Mouse (Mus musculus) adrenal gland, postnatal 25 days (tissue): ENCODE measurements at regions not wholly inside any gene's neighbourhood (a gene's known extent, or its start where the extent isn't known, plus 50 kb on each side); places are given as distances from the start of the nearest gene placed in this dataset.

ENCODE experiments used
- DNase-seq: peaks from one replicate; pipeline ENCODE4 v3.0.0; 2021; ENCODE audit warnings: mixed read lengths

DNA sequence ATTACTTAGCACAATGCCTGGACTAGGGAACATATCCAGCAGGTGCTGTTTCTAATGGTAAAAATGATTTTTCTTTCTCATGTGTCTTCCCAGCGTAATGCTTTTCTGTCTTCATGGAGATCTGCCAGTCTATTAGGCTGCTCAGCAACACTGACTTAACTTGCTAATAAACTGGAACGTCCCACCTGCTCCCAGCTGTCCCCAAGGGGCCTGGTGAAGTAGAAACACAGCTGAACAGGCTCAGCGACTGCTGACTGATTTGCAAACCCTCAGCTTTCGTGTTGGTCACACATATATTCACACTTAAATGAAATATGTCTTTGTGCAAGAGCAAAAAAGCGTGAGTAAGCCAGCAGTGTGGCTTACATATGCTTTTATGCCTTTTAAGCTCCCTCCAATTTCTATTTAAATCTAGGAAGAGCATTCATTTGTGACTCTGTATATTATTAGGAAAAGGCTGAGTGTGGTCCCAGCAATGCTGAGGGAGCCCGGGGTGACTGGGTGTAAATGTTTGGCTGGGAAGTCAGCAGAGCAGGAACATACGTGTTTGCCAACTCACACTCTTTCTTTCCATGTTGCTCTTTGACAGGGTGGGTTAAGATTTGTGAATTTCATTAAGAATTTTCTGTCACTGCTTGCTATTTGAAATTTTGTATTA, 146.7 kb upstream of the Rgmb start:
- no peak for DNase-seq

DNA sequence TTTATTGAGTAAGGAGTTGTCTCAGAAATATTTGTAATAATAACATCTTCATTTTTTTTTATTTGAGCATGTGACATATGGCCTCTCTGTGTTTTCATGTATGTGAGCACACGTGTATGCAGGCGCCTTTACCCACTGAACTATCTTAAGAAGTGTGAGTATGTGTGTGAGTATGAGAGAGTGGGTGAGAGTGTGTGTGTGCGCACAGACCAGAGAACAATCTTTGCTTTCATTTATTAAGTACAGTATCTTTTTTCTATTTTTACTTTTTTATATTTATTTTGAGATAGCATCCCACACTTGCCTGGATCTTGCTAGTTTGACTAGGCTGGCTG, 140.5 kb upstream of the Rgmb start:
- DNase-seq, result no peak

DNA sequence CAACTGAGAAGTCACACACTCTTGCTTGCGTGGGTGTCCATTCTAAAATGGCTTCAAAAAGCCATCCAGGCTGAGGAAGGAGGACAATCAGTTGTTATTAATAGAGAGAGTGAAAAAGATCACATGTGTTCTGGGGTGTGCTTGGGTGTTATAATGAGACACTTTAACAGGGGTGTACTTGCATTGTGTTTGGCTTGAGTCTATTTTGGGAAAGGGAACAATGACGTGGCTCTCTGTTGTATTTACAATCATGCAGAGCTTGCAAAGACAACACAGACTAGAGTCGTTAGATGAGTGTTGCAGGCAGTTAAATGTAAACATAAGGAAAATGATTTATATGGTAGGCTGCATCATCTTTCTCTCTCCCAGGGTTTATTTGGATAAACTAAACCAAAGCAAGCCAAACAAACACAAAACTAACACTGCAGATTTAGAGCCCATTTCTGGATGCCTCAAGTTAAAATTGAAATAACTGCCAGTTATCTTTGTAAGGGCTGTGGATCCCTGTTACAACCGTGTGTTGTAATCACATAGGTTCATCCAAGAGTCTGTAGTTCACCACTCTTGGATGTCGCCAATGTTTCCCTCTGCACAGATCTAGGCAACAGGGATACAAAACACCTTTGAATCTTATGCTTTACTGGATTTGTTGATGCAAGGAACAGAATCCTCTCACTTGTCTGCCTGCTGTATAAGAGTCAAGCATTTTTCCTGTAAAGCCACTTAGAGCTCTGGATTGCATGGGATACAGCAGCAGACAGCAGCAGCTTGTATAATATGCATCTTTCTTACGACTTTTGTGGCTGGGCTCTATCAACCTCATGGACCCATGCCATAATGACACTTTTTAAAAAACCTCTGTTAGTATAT, 139.9 kb upstream of the Rgmb start:
- no peak for DNase-seq

DNA sequence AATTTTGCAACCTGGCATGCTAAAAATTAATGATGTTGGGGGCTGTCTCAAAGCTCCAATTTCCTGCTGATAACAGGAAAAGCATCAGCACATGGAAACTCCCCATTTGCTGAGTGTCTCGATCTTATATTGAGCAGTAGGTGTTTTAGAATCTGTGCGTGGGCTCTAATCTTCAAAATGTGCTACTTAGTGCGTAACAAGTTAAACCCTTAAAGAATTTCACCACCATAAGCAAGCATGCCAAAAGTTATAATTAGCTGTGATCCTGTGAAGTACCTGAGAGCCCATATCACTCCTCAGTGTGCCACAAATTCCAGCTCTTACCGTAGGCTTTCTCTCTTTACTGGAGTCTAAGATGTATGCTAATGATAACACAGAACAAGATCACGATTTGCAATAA, 137.5 kb upstream of the Rgmb start:
- no peak for DNase-seq

DNA sequence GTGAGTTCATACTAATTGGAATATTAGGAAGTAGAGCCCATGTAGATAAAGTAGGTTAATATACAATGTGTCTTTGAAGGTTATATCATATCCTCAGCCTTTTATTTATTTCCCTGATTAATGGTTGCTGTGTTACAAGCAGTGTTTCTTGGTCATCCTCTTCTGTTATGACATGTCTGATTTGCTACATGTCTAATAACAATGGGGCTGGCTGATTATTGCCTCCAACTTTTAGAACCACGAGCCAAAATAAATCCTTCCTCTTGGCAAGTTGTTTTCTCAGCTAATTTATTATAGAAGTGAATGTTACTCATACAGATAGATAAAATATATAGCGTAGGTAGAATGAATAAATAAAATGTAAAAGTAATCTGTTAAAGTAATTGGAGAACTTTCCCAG, 124.8 kb upstream of the Rgmb start:
- no peak for DNase-seq

DNA sequence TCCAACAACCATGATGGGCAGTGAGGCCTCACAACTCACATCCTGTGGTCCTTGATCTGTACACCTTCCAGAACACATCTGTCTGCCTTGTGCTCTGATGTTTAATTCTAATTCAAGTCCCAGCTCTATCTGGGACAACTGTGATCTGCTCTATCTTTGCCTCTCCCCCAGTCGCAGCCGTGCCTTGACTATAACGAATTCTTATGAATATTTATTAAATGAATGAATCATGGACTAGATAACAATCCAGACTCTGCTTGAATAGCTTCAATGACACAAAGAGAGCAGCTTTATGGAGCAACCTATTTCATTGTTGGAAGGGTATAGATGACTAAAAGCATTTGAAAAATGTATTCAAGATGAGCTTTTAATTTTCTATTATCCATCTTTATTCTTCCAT, 120.8 kb upstream of the Rgmb start:
- DNase-seq, result no peak

DNA sequence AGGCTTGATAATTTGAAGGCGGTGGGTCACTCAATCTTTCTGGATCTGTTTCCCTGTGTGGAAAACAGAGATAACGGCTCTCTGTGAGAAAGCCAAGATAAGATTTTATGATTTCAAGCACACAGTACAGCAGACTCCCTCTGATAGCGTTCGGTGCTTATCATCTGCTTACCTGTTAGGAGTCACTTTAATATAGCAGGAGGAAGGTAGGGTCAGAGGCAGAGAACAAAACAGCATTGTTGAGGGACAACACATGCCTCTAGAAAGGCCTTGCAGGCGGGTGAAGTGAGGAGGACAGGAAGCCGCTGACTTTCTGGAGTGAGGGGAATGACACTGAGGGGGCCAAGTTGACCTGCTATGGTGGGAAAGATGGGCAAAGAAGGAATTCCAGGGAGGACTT, 118.9 kb upstream of the Rgmb start:
- no peak for DNase-seq

DNA sequence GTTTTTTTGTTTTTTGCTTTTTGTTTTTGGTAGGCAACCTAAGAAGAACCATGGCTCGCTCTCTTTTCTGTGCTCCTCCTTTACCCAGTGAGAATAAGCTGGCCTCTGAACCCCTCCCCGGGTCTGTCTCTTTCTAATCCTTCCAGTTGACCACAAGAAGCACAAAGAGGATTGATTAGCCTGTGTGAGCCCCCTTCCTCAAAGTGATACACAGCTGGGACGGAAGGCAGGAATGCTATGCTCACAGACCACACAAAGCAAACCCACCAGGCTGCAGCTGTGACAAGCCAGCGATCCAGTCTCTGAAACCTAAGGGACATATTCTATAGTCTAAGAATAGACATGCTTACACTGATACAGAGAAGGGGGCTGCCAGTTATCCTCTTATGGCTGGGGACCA, 111.5 kb upstream of the Rgmb start:
- no peak for DNase-seq

DNA sequence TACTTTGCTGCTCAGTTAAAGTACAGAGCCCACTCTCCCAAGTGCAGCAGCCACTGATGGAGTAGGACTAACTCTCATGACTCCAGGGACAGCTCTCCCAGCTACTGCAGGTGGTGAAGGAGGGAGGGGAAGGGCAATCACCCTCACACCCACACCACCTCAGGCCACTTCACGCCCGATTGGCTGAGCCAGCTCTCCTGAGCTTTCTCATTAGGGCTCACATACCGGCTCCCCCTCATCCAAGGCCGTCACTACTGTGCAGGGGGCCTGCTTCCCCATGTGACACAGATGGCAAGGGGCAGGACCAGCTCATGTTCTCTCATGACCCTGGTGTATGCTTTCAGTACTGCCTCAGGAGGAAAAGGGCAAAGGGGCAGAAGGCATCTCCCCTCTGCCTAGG, 87.8 kb upstream of the Rgmb start:
- no peak for DNase-seq

DNA sequence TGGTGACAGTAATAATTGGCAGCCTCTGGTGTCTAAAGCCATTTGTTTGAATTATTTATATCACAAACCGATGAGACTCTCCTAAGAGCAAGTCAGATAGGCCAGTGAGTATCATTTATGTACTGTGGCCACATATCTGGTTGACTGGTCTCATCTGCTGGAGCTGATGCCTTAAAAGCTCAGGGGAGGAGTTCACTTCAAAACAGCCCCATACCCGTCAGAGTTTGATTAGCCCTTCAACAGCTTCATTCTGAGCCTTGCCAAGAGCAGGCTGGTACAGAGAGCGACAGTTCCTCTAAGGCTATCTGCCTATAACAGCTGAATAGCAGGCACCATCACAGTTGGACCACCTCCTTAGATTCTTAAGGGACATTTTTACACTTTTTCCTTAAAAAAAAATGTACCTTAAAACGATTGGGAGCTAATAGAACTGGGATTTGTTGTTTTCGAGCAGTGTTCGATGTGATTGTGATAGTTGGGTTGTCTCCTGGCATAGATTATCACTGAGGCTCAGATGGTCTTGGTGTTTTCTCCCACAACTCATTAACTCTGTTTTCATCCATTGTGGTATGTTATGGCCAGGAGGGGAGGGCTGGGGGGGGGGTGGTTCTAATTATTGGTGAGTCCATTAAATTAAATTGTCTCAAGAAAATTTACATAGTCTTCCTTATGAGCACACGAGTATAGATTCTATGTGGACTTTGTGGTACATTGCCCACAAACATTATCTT, 68.0 kb upstream of the Rgmb start:
- DNase-seq, result no peak

DNA sequence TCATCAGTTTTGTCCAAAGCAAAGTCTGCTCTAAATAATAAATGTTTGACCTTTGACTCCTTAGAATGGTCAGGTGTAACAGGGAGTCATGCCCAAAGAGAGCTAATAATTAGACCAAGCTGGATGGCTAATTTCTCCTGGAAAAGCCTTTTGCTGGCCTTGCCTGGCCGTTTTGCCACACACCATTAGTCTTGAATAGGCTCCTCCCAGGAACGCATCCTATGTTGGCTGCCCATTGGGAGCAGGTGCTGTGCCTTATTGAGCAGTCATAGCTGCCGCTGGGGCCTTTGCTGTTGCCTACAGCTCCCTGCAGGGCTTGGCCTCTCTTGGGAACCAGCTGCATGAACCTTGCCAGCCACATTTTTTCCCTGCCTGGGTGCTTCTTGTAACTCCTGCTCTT, 65.1 kb upstream of the Rgmb start:
- DNase-seq, result no peak

DNA sequence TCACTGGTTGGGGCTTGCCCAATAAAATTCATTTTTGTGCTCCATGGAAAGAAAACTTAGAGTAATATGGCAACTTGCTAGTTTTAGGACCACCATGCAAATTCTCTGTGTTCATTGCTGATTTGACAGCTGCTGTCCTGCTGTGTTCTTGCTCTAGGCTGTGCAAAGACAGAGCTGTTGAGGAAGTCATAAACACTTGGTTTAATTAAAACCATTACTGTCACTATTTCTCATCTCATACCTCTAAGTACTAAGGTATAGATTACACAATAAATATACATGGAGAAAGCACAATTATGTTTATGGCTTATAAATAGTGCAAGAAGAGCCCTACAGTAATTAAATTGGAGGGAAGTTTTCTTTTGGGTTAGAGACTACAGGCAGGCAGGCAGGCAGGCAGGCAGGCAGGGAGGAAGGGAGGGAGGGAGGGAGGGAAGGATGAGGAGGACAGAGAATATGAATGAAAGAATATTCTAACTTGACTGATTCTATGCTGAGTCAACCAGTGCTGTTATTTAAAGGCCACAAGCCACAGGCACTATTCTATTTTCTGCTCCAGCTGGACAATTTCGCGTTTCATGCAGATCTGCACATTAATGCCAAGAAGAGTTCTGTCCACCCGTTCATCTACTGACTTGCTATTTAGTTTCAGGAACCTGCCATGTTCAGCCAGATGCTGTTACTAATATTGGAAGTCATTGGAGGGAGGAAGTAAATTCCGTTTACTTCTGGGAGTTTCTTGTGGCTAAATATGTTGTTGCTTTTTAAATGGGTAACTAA, 61.2 kb upstream of the Rgmb start:
- DNase-seq, result no peak

DNA sequence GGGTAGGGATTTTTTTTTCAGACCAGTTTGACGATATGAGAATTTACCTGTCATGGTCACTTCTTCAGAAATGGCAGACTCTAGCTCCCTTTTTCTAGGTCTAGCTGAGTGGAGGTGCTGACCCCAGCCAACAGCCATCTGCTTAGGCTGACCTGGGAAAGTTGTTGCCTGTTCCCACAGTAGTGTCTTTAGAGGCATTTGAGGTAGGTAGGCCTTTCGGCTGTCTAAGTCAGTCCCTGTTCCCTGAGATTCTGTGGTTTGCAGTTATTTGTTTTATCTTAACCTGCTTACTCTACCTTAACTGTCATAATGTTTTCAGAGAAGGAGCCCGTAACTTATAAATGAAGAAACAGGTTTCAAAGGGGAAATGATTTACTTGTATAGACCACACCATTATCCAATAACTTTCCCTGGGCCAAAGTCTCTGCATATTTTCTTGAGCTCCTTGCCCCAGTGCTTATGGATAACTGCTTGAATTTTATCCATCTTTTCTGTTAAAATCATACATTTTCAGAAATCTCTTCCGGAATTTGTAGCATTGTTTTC, 59.8 kb upstream of the Rgmb start:
- no peak for DNase-seq

DNA sequence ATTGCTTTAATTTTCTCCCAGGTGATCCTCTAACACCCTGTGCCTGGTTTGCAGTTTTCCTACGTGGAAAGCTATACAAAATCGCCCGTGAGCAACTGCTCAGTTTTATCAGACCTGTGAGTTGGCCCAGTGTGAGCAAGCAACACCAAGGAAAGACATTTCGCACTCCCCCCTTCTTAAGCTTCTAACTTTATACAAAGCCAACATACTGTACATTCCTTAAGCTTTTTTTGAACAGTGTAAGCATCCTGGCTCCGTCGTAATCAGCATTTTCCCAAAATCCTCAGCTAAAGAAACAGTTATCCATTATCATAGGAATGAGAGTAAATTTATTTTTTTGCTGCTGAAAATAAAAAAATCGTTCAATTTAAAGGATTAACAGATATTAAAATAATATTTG, 52.0 kb upstream of the Rgmb start:
- DNase-seq, result no peak

DNA sequence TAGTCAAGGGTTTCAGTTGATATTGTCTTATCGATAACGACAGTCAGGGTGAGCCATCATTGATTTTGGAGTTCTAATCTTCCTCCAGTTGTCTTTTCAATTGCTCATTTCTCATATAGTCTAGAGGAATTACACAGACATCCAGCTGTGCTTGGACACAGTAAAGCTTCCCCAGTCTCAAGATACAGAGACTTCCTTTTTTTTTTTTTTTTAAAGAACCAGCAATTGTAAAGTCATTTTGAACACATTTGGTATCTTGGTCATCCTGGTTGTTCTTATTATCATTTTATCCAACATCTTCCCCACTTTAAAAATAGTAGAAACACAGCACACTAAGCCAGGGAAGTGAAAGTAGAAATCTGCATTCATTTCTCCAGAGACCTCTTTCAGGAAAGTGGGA, 51.4 kb upstream of the Rgmb start:
- no peak for DNase-seq
